Mouse (Mus musculus) kidney, embryonic 14.5 days (tissue): Measurements from ENCODE around the gene Dio1. TPM values are rescaled to one million over a fixed set of nuclear protein-coding genes. Genes with fewer than 3 reads are reported as not detected.

Experiments
- ATAC-seq: fragments of 200-750 bp; cut with Nextera tagmentation; 2 replicates; pipeline ENCODE4 v1.8.0; 2017; ENCODE audit warnings: moderate number of reproducible peaks, mild to moderate bottlenecking, moderate TSS enrichment, moderate library complexity; ENCODE audit not compliant: low FRiP score, low TSS enrichment
- H3K27ac ChIP-seq: fragments of 300-500 bp; sonication (generic); 2 replicates; pipeline ENCODE4 v1.5.1; 2014; ENCODE audit warnings: low read depth, mild to moderate bottlenecking, low read length, moderate library complexity, mixed read lengths
- H3K27me3 ChIP-seq: fragments of 300-500 bp; sonication (generic); 2 replicates; pipeline ENCODE4 v1.6.1; 2014; ENCODE audit warnings: mild to moderate bottlenecking, low read length; ENCODE audit not compliant: control insufficient read depth, insufficient read depth
- H3K36me3 ChIP-seq: fragments of 300-500 bp; sonication (generic); 2 replicates; pipeline ENCODE4 v1.6.1; 2014; ENCODE audit warnings: low read length, mixed read lengths; ENCODE audit not compliant: control insufficient read depth, insufficient read depth
- H3K4me1 ChIP-seq: fragments of 300-500 bp; sonication (generic); 2 replicates; pipeline ENCODE4 v1.6.1; 2014; ENCODE audit warnings: low read length, mixed read lengths; ENCODE audit not compliant: control insufficient read depth, insufficient read depth
- H3K4me2 ChIP-seq: fragments of 300-500 bp; sonication (generic); replicated peaks from 2 replicates; pipeline ENCODE4 v1.6.1; 2014; ENCODE audit warnings: low read depth, mild to moderate bottlenecking, low read length
- H3K4me3 ChIP-seq: fragments of 300-500 bp; sonication (generic); 2 replicates; pipeline ENCODE4 v1.5.1; 2014; ENCODE audit warnings: mild to moderate bottlenecking, low read length
- H3K9ac ChIP-seq: fragments of 300-500 bp; sonication (generic); 2 replicates; pipeline ENCODE4 v1.6.1; 2014; ENCODE audit warnings: low read depth, mild to moderate bottlenecking, low read length, moderate library complexity
- H3K9me3 ChIP-seq: fragments of 300-500 bp; sonication (generic); 2 replicates; pipeline ENCODE4 v1.6.1; 2016; ENCODE audit warnings: low read length; ENCODE audit not compliant: control insufficient read depth
- WGBS: fragments of 180-500 bp; shearing (Covaris S2); extraction: QIAGEN DNeasy Blood & Tissue Kit; methylation state at CpG from one replicate; pipeline ENCODE4 v1.1.7; 2014; 5-methylcytosine and 5-hydroxymethylcytosine counted together
- polyA plus RNA-seq: library from polyadenylated mRNA; unstranded; fragments of >200 nt; fragmentation: Nextera tagmentation; extraction: Ambion mirVana; gene quantifications from 2 replicates; pipeline ENCODE4 v1.2.1, GENCODE M21; 2014

The Dio1 gene
- polyA plus RNA-seq, 1 experiment from 2014 or later: 0.38 TPM

- ATAC-seq: no peak
- WGBS: 45% methylated on average over 2 of the region's 2 CpGs
- Histone ChIP-seq H3K9ac (no peak overlapping the region), H3K4me3 (no peak overlapping the region), H3K27me3 (no peaks in the 10 kb centered on the region), H3K4me2 (no peak overlapping the region), H3K36me3 (peaks cover 45% of the 10 kb centered on the region), H3K27ac (no peak overlapping the region; the same call in 1 of the 2 replicates), H3K4me1 (peaks cover 12% of the 10 kb centered on the region; the same call in 1 of the 2 replicates), H3K9me3 (no peaks in the 10 kb centered on the region)
Observed at GRCm38 (mm10) chr4:107245368-107245767, 61.6 kb downstream of the Dio1 start.

DNA sequence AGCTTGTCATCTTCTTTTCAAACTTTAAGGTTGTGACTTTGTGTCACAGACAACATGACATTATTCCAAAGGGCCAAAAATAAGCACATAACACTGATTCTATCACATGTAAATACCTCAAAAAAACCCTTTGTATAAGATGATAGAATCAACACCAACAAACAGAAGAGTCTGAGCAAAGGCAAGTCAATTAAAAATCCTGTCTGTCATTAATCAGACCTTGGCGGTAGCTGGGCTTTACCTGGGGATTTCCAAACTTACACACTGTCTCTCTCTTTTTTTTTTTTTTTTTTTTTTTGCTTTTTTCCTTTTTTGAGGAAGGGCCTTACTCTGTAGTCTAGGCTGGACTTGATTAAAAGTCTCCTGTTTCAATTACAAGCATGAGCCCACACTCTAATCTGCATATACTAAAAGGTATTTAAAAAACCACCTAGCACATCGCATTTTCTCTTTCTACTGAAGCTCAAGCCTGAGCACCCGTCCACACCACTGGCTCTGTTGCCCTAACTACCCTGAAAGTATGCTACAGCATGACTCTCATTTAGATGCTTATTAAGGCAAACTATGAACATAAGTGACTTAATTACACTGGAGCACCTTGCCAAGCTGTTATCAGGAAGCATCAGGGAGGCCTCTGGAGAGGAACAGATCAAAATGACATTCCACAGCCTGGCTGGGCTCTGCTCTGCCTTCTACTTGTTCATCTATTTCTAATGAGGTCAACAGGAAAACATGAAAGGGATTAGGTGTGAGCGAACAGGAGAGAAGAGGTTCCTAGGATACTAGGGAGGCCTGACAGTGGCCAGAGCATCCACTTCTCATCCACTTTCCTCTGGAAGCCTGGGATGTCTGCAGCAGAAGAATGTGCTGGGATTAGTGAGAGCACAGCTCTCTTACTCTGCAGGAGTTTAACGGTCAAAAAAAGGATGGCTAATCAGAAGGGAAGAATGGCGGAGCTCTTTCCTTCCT lies 63.3 kb downstream of the Dio1 start:
- H3K27me3 ChIP-seq: no peaks in the 10 kb centered on the region
- H3K4me2 ChIP-seq: no peak overlapping the region
- H3K27ac ChIP-seq: no peak overlapping the region
- WGBS: 78% methylated on average over 6 of the region's 6 CpGs
- H3K9ac ChIP-seq: no peak overlapping the region
- H3K4me3 ChIP-seq: no peak overlapping the region
- 0 out of 2 replicates have a peak, but pooled peaks cover 4% of the 10 kb centered on the region for H3K4me1 ChIP-seq
- no peak for ATAC-seq
- H3K9me3 ChIP-seq: no peaks in the 10 kb centered on the region
- peaks cover 60% of the 10 kb centered on the region for H3K36me3 ChIP-seq

Other genes with a start within 250 kb of the Dio1 start
- 108 and 125 TPM in 2 replicates for gene Mrpl37, start 240.3 kb downstream of the Dio1 start, polyA plus RNA-seq
- gene Cyb5rl, start 240.2 kb downstream of the Dio1 start, polyA plus RNA-seq: 5.5 and 7.7 TPM in 2 replicates
- 0.12 TPM in 1 of 2 replicates, not detected in the other for gene Cdcp2, start 210.3 kb downstream of the Dio1 start, polyA plus RNA-seq
- gene Tmem59, start 128.8 kb downstream of the Dio1 start, polyA plus RNA-seq: 345 and 420 TPM in 2 replicates
- gene Tceanc2, start 128.1 kb downstream of the Dio1 start, polyA plus RNA-seq: 31.7 and 39.3 TPM in 2 replicates
- not detected in 2 replicates for gene Ldlrad1, start 98.0 kb downstream of the Dio1 start, polyA plus RNA-seq
- 101 and 113 TPM in 2 replicates for gene Lrrc42, start 53.6 kb downstream of the Dio1 start, polyA plus RNA-seq
- gene Hspb11, start 53.6 kb downstream of the Dio1 start, polyA plus RNA-seq: 39.6 and 56.6 TPM in 2 replicates
- gene Yipf1, start 7.2 kb upstream of the Dio1 start, polyA plus RNA-seq: 44.6 and 51.4 TPM in 2 replicates
- gene Ndc1, start 60.6 kb upstream of the Dio1 start, polyA plus RNA-seq: 26.4 and 48.9 TPM in 2 replicates
- gene Glis1, start 127.4 kb upstream of the Dio1 start, polyA plus RNA-seq: 4.0 and 4.3 TPM in 2 replicates